Mouse (Mus musculus): ENCODE measurements around the gene 5330417H12Rik. TPM values are rescaled to one million over a fixed set of nuclear protein-coding genes. Genes with fewer than 3 reads are reported as not detected.

5330417H12Rik gene
- total RNA-seq (2012; rRNA removed), result not detected in 2 replicates
- polyA plus RNA-seq (2012; ENCODE audit: insufficient read depth in 1 of 2, insufficient read length in 2 of 2, low read depth in 1 of 2, low replicate concordance in 2 of 2, missing spikeins in 1 of 2), result not detected

DNA sequence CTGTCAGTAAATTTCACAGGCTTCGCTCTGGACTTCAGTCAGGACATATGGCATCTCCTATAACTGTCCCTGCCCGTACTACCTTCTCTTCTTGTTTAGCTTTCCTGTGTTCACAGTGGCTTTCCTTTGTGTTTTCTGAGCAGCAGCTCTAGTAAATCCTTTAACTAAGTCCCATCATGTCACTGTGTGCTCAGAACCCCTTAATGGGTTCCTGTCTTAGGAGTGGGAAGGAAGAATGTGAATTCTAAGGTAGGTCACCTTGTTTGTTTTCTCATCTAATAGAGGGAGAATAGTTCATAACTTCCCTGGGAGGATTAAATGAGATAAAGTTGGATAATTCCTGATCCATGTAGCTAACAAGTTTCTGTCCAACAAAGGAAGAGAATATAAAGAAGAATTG lies at the start of gene 5330417H12Rik:
5330417H12Rik (minus strand) TSS at position 101 of the 400 bp plus-strand sequence.
- Histone ChIP-seq H3K4me1 (ENCODE audit: control insufficient read depth in 1 of 2, insufficient read depth in 2 of 2, low read length in 2 of 2) (no peaks in the 10 kb centered on the region), H3K36me3 (ENCODE audit: control insufficient read depth in 1 of 2, insufficient read depth in 2 of 2, low read length in 2 of 2) (no peaks in the 10 kb centered on the region), H3K4me3 (ENCODE audit: control insufficient read depth in 1 of 2, insufficient read depth in 1 of 2, low read depth in 2 of 2, low read length in 2 of 2) (no peak within 1 kb of the TSS), H3K9ac (ENCODE audit: control insufficient read depth, low read depth, low read length, poor library complexity, severe bottlenecking) (no peak within 1 kb of the TSS), H3K79me2 (ENCODE audit: control insufficient read depth, insufficient read depth, low read length, poor library complexity) (no peaks in the 10 kb centered on the region), H3K9me3 (replicated peaks; ENCODE audit: insufficient read depth, low read length) (no peaks in the 10 kb centered on the region), H3K27me3 (ENCODE audit: control insufficient read depth in 1 of 2, insufficient read depth in 2 of 2, low read length in 2 of 2) (no peaks in the 10 kb centered on the region), H3K27ac (ENCODE audit: control insufficient read depth, low read depth, low read length) (no peak within 1 kb of the TSS)
- no peak for DNase-seq (ENCODE audit: low read depth, low spot score)
- TF ChIP-seq ZMIZ1 (IDR thresholded peaks at IDR 0.05; ENCODE audit: low read depth, low read length) (no peak), SMC3 (IDR thresholded peaks at IDR 0.05; ENCODE audit: low read depth, low read length) (no peak), POLR2AphosphoS5 (IDR thresholded peaks at IDR 0.05; ENCODE audit: borderline replicate concordance, low read depth, low read length) (no peak), RAD21 (IDR thresholded peaks at IDR 0.05; ENCODE audit: low read depth, low read length) (no peak), TCF12 (IDR thresholded peaks at IDR 0.05; ENCODE audit: low read depth, low read length) (no peak), NRF1 (IDR thresholded peaks at IDR 0.05; ENCODE audit: insufficient read depth, low read depth, low read length, poor library complexity, severe bottlenecking) (no peak), KAT2A (conservative IDR thresholded peaks at IDR 0.05; ENCODE audit: low read depth, low read length) (no peak), MXI1 (IDR thresholded peaks at IDR 0.05; ENCODE audit: low read depth, low read length) (no peak), ZNF384 (IDR thresholded peaks at IDR 0.05; ENCODE audit: low read depth, low read length) (no peak), ZKSCAN1 (IDR thresholded peaks at IDR 0.05; ENCODE audit: low read depth, low read length) (no peak), MYB (IDR thresholded peaks at IDR 0.05; ENCODE audit: low read depth, low read length) (no peak), RCOR1 (IDR thresholded peaks at IDR 0.05; ENCODE audit: low read depth, low read length) (no peak)

DNA sequence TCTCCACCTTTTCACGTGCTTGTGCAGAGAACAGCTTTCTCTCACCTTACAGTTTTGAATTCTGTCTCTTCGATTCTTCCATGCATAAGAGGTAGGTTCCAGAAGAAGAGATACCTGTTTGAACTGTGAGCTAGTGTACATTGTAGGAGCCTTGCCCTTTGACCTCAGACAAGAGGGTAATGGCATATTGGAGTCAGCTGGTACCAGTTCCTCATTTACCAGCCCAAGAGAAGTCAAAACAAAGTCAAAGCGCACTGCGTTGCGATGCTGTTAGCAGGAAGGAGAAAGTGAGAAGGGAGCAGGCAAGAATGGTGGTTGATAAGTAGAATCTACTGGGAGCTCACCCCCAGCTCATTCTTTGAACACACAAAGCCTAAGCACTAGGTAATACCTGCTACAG lies 43.6 kb upstream of the 5330417H12Rik start:
- Histone ChIP-seq H3K36me3 (ENCODE audit: control insufficient read depth in 1 of 2, insufficient read depth in 2 of 2, low read length in 2 of 2) (no peaks in the 10 kb centered on the region), H3K9me3 (replicated peaks; ENCODE audit: insufficient read depth, low read length) (no peaks in the 10 kb centered on the region), H3K27ac (ENCODE audit: control insufficient read depth, low read depth, low read length) (no peak overlapping the region), H3K4me1 (ENCODE audit: control insufficient read depth in 1 of 2, insufficient read depth in 2 of 2, low read length in 2 of 2) (no peaks in the 10 kb centered on the region), H3K4me3 (ENCODE audit: control insufficient read depth in 1 of 2, insufficient read depth in 1 of 2, low read depth in 2 of 2, low read length in 2 of 2) (no peak overlapping the region), H3K27me3 (ENCODE audit: control insufficient read depth in 1 of 2, insufficient read depth in 2 of 2, low read length in 2 of 2) (no peaks in the 10 kb centered on the region), H3K9ac (ENCODE audit: control insufficient read depth, low read depth, low read length, poor library complexity, severe bottlenecking) (no peak overlapping the region), H3K79me2 (ENCODE audit: control insufficient read depth, insufficient read depth, low read length, poor library complexity) (no peaks in the 10 kb centered on the region)
- DNase-seq (ENCODE audit: low read depth, low spot score), result no peak
- TF ChIP-seq EP300 (IDR thresholded peaks at IDR 0.05; ENCODE audit: low read depth in 1 of 2, low read length in 2 of 2) (no peak), SIN3A (IDR thresholded peaks at IDR 0.05; ENCODE audit: low read length) (no peak), TCF12 (IDR thresholded peaks at IDR 0.05; ENCODE audit: low read depth, low read length) (no peak), UBTF (IDR thresholded peaks at IDR 0.05; ENCODE audit: borderline replicate concordance, insufficient read depth, low read depth, low read length) (no peak), ZC3H11A (IDR thresholded peaks at IDR 0.05; ENCODE audit: low read depth, low read length) (no peak), POLR2AphosphoS5 (IDR thresholded peaks at IDR 0.05; ENCODE audit: borderline replicate concordance, low read depth, low read length) (no peak), RCOR1 (IDR thresholded peaks at IDR 0.05; ENCODE audit: low read depth, low read length) (no peak), ZMIZ1 (IDR thresholded peaks at IDR 0.05; ENCODE audit: low read depth, low read length) (no peak), CHD1 (IDR thresholded peaks at IDR 0.05; ENCODE audit: low read depth, low read length) (no peak), MXI1 (IDR thresholded peaks at IDR 0.05; ENCODE audit: low read depth, low read length) (no peak), MEF2A (IDR thresholded peaks at IDR 0.05; ENCODE audit: extremely low read depth, insufficient replicate concordance, low read depth, low read length, poor library complexity, severe bottlenecking) (no peak), MYC (IDR thresholded peaks at IDR 0.05; ENCODE audit: low read depth, low read length) (no peak), CTCF (IDR thresholded peaks at IDR 0.05 in 2 of 3, conservative IDR thresholded peaks at IDR 0.05 in 1 of 3; ENCODE audit: control insufficient read depth in 1 of 3, insufficient read depth in 1 of 3, low read depth in 2 of 3, low read length in 3 of 3, poor library complexity in 1 of 3, severe bottlenecking in 1 of 3) (no peak), HCFC1 (IDR thresholded peaks at IDR 0.05; ENCODE audit: low read depth, low read length) (no peak), KAT2A (conservative IDR thresholded peaks at IDR 0.05; ENCODE audit: low read depth, low read length) (no peak), TAL1 (IDR thresholded peaks at IDR 0.05; ENCODE audit: low read length) (no peak), MAFK (IDR thresholded peaks at IDR 0.05; ENCODE audit: borderline replicate concordance, low read depth, low read length) (no peak), E2F4 (IDR thresholded peaks at IDR 0.05; ENCODE audit: borderline replicate concordance, low read depth, low read length) (no peak), USF1 (IDR thresholded peaks at IDR 0.05; ENCODE audit: low read depth, low read length) (no peak)

All from MEL (cell line).